Mouse (Mus musculus): ENCODE data around the gene Sycn.
"Not testable (repeated sequence)": the region's sequence is repeated elsewhere in the genome, so short reads cannot be mapped to it uniquely, and the experiment has no call there.

Sycn gene

DNA sequence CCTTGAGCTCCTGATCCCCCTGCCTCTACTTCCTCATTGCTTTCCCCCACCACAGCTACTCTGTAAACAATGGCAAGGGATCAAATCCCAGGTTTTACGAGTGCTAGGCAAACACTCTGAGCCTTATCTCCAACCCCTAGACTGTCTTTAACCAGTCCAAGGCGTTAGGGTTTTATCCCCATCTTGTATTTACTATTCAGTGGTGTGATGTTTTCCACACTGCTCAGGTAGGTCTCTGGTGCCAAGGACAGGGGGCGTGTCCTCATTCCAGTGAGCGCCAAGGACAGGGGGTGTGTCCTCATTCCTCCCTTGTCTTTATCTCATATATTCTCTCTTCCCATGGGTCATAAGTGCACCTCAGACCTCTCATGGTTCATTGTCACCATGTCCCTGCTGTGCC, at the start of gene Sycn:
Gene Sycn (plus strand): TSS at position 360 of the 400 bp plus-strand sequence.
- in situ Hi-C loops (cut with MboI, MseI): no loop called here

DNA sequence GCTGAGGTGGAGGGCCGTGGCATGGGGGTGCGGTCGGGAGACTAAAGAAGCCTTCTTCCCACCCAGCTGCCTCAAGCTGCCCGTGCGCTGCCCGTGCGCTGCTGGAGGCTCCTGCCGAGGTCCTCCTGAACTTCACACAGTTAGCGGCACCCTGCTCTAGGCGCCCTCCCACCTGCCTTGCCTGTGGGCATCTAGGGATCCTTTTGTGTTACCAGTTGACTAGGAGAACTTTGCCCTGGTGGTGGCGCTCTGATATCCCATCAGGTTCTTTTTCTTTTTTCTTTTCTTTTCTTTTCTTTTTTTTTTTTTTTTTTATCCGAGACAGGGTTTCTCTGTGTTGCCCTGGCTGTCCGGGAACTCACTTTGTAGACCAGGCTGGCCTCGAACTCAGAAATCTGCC, 49.8 kb upstream of the Sycn start:
- in situ Hi-C loops (cut with MboI, MseI): no loop called here

DNA sequence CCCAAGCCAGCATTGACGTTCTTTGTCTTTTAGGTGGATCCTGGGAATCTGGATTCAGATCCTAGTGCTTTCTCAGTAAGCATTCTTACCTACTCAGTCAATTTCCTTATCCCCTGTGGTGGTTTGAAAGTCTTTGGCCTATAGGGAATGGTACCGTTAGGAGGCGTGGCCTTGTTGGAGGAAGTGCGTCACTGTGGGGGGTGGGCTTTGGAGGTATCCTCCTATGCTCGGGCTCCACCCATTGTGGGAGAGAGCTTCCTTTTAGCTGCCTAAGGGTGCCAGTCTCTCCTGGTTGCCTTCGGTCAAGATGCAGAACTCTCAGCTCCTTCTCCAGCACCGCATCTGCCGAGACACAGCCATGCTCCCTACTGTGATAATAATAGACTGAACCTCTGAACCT, 48.4 kb upstream of the Sycn start:
- in situ Hi-C loops (cut with MboI, MseI): no loop called here

DNA sequence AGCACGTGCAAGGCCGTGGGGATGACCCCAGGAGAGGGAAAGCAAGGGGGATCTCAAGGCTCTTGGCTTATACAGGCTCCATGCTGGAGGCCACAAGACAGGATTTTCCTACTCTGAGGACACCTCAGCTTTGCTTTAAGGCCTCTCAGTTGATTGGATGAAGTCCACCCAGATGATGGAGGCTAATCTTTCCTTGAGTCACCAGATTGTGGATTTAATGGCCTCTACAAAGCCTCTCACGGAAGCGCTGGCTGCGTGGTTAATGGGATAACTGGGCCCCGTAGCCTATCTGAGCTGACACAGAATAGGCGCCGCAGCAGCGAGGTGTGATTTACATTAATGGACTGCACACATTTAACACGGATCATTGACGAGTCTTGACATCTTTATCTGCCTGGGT, 45.3 kb upstream of the Sycn start:
- in situ Hi-C loops (cut with MboI, MseI): no loop called here

DNA sequence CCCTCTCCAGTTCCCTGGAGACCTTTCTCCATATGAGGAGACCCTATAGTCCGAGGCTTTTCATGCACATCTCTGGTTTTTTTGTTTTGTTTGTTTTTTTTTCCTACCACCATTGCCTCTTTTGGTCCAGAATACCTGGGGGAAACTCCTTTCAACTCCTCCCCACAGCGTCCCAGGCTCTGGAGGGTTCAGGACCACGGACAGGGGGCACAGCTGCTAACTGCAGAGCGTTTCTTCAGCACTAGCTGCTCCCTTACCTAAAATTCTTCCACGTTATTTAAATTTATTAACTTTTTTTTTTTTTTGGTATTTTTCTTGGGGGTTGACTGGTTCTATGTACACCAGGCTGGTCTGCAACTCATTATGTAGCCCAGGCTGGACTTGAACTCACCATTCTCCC, 35.1 kb upstream of the Sycn start:
- in situ Hi-C loops (cut with MboI, MseI): no loop called here

DNA sequence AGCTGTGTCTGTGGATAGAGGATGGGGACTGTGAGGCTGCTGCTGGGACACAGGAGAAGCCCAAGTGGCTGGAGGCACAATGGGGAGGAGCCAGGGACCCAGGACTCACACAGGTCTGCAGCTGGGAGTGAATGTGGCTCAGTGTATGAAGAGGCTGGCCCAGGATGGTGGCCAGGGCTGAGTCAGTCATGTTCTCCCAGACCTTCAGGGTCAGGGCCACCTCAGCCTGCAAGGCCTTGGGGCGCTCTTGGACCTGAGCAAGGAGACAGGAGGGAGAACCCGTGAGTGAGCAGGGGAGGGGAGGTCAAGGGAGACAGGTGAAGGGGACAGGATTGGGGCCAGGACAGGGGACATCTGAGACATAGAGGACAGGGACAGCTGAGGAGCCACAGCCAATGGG, 31.6 kb upstream of the Sycn start:
- in situ Hi-C loops (cut with MboI, MseI): not testable (repeated sequence)

DNA sequence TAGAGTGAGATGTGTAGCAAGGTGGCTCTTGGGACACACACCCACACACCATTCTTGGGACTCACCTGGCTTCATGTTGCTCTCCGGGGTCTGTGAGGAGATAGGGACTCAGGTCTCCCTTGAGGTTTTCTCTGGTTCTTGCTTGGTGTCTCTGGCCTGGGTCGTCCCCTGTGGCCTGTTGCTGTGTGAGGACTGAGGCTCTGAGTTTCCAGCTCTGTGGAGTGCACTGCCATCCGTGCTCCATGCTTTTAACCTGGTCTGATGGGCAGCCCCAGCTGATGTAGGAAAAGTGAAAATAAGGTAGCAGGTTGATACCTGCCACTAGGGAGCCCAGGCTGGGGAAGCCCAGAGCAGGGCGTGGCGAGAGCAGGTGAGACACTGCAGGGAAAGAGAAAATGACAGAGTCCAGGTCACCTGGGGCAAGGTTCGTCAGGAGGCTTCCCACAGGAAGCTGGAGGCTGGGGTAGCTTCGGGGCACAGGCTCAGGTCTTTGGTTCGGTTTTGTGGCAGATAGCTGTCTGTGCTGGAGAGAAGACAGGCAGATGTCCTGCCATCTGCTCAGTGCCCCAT, 30.2 kb upstream of the Sycn start, which contains the start of gene Ifnl2:
Gene Ifnl2 (minus strand): TSS at position 51 of the 570 bp plus-strand sequence.
- in situ Hi-C loops (cut with MboI, MseI): not testable (repeated sequence)

DNA sequence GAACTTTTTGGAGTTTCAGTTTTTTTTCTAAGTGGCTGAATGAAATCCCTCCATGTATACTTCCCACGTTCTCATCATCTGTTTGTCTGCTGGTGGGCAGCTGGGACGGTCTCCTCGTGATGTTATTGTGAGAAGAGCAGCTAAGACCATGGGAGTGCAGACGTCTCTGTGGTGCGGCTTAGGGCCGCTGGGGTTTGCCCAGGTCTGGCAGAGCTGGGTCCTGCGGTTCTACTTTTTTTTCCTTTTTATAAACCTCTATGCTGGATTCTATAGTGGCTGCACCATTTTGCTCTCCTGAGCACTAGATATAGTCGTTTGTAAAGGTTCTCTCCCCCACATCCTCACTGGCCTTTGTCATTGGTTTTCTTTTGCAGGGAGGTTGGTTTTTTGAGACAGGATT, 29.2 kb upstream of the Sycn start:
- in situ Hi-C loops (cut with MboI, MseI): no loop called here

DNA sequence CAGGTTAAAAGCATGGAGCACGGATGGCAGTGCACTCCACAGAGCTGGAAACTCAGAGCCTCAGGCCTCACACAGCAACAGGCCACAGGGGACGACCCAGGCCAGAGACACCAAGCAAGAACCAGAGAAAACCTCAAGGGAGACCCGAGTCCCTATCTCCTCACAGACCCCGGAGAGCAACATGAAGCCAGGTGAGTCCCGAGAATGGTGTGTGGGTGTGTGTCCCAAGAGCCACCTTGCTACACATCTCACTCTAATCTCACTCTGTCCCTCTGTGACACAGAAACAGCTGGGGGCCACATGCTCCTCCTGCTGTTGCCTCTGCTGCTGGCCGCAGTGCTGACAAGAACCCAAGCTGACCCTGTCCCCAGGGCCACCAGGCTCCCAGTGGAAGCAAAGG, 18.1 kb upstream of the Sycn start, which contains the start of gene Ifnl3:
Gene Ifnl3 (plus strand): TSS at position 301 of the 400 bp plus-strand sequence.
- in situ Hi-C loops (cut with MboI, MseI): not testable (repeated sequence)

DNA sequence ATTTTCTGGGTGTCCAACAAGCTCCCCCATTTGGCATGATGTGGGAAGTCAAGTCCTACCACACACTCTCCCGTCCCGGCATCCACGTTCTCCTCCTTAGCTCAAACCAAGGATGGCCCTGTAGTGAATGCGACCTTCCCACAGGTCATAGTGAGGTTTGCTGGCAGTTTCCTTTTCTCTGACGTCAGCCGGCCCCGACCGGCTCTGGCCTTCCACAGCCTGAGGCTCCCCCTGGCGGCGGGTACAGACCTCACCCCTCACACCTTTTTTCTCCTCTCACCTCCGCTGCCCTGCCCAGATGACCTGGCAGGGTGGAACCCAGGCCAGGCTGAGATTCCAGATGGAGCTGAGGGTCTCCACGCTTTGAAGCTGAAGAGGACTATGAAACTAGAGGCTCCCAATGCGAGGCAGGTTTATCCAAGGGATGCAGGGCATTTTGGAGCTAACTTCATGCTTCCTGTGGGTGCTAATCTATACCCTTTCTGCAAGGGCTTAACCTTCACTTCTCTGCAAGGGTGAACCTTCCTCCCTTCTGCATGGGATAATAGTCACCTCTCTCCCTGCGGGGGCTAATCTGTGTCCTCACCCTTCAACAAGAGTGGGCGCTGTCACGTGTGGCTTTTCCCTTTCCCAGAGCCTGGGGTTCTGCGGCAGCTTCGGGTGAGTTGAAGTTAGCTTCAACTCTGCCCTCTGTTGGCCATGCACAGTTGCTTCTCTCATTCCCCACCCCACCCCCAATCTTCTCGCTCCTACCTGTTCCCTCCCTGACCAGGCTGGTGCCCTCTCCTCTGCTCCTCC, 12.6 kb upstream of the Sycn start:
- in situ Hi-C loops (cut with MboI, MseI): loop anchor here (5.0 kb wide), 3 partner anchors 51 to 81 kb away; partner anchors contain the start of genes Pak4 (in 1 of the 2) and Samd4b (in 1 of the 2)

DNA sequence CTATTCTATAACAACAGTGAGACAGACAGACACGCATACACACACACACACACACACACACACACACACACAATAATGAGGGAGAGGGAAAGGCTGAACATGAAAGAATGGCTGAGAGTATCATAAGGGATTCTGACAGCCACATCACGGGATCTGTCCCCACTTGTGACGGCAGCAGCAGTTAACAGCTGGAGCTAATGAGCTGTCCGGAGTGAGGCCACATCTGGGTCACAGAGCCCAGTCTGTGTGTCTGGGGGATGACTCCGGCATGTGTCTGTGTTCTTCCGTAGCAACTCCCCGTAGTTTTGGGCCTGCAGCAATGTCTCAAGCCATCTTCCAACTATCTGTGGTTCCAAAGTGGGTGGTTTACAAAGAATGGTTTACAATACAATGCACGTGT, 8.7 kb upstream of the Sycn start:
- in situ Hi-C loops (cut with MboI, MseI): loop anchor here in 1 of 2 experiments (5.0 kb wide), 1 partner anchor 85 kb away; no protein-coding TSS in a partner anchor

DNA sequence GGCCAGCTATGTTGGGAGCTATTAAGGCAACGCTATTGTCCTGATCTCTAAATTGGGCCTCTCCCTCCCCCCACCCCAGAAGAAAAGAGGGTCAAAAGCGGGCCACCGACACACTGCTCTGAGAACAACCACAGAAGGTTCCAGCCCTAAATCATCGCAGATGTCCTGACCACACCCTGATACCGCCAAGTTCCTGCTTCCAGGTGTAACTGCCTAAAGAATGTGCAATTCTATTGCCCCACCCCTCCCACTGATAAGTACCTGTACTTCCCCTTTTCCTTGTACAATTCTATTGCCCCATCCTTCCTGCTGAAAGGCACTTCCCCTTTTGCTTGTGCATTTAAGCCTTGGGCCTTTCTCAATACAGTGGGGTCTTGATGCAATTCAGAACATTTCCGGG, 1.8 kb upstream of the Sycn start:
- in situ Hi-C loops (cut with MboI, MseI): not testable (repeated sequence)

DNA sequence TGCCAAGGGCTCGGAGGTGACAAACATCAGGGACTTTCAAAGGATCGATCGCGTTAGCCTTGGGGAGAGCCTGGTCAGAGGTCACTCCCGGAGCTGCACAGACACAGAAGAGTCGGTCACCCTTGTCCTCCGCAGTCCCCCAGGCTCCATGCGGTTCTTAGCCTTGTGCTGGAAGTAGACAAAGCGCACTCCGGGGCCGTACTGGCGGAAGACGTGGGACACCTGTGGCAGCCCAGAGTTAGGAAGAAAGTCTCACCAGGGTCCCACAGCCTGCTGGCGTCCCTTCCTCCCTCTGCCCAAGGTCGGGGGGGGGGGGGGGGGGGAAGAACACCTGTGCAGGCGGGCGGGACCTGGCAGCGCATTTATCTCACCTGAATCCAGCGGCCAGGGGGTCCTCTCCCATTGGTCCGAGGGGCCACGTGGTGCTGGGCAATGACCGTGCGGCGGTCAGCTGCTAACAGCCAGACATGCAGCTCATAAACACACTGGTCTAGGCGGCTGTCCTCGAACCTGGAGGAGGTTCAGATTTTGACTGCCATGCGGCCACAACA, 3.4 kb downstream of the Sycn start:
- in situ Hi-C loops (cut with MboI, MseI): no loop called here

DNA sequence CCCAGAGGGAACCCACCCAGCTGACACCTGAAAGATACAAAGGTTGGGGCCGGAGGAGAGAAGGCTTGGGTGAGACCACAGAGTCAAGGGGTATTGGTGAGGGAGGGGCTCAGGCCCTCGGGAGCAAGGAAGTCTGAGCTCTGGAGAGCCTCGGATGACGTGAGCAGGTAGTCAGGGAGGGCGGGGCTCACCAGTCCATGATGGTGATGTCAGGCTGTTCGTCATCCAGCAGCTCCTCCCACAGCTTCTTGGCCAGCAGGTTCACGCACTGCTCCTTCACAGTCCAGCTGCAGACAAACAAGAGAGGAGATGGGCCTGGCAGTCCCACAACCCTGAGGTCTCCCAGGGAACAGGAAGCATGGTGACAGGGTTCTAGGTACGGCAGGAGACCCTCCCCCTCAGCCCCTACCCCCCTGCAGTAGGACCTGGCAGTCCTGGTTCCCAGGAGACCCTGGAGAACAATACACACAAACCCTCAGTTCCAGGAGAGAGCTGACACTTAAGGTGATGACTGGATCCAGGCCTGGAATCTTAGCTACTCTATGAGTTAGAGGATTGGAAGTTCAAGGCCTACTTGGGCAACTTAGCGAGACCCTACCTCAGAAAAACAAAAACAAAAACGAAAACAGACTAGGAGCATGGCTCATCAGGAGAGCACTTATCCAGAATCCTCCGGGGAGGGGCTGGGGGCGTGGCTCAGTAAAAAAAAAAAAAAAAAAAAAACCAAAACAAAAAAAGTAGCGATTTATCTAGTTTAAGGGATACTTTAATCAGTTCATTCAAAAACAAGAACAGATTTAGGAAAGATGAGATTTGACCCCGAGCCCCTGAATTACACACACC, 4.6 kb downstream of the Sycn start:
- in situ Hi-C loops (cut with MboI, MseI): no loop called here

DNA sequence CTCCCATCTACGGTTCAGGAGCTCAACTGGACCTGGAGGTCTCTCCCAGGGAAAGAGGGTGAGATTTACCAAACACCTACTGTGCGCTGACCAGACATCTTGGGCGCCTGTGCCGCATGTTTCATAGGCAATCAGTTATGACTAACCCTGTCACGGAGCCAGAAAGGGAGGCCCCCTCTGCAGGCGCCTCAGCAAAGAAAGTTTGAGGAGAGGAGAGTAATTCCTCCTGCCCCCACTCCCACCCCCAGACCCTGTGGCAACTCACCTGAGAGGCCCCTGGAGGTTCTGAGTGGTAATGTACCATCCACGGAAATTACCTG, 5.2 kb downstream of the Sycn start:
- in situ Hi-C loops (cut with MboI, MseI): no loop called here

DNA sequence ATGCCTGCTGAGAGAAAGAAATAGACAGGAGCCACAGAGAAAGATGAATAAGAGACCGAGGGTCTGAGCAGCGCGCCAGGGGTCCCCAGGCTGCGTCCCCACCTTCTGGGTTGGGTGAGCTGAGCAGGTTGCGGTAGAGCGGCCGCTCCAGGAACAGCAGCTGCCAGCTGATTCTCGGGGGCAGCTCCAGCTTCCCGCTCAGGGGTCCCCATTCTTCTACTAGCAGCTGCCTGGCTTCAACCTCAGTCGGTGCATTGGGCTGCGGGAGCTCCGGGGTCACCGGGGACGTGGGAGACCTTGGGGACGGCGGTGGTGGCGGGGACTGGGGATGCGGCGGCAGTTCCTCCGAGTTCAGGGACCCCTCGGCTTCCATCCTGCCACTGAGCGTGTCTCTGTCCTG, 6.0 kb downstream of the Sycn start:
- in situ Hi-C loops (cut with MboI, MseI): no loop called here

DNA sequence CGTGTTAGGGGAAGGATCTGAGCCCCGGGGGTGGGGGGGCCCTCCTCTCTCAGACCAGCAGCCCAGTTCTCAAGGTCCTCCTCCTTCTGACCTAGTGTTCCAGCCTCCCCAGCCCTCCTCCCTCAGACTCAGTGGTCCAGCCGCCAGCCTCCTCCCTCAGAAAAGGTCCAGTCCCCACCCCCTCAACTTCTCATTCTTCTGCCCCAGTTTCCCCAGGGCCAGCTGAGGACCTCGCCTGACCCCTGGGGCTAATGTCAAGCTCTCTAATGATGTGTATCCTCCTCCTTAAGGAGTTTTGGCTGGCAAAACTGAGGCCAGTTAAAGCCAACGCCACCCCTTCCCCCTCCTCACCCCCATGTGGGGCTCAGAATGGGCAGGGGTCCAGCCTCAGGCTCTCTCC, 6.5 kb downstream of the Sycn start, which contains the start of gene Nccrp1:
Gene Nccrp1 (minus strand): TSS at position 101 of the 400 bp plus-strand sequence.
- in situ Hi-C loops (cut with MboI, MseI): no loop called here

DNA sequence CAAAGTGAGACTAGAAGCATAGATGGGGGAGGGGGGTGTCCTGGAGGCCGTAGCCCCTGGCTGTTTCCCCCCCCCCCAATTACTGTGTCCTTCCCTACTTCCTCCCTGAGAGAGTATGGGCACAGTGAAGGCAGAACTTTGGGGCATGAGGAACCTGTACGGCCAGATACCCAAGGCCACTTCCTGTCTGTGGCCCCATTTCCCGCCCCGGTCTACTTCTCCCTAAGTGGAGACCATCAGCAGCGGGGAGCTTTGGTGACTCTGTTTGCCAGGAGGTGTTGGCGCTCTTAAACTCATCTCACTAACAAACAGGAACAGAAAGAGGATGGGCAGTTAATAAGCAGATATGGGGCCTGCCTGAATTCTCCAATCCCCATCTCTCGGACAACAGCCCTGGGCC, 6.9 kb downstream of the Sycn start:
- in situ Hi-C loops (cut with MboI, MseI): no loop called here

DNA sequence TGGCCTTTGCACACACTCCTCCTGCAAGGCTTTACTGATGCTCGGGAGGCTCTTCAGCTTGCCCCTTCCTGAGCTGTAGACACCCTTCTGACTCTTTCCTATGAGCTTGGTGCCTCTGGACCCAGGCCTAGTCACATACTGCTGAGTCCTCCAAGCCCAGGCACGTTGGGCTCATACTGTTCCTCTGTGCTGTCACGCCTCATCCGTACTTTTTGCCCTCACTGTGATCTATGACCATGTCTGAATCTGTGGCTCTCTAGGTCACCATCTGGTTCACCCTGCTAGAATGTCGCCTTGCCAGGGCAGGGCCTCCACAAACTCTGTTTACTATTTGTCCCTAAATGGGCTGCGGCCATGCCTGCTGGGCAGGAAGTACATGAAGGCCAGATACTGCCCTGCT, 12.4 kb downstream of the Sycn start:
- in situ Hi-C loops (cut with MboI, MseI): no loop called here

DNA sequence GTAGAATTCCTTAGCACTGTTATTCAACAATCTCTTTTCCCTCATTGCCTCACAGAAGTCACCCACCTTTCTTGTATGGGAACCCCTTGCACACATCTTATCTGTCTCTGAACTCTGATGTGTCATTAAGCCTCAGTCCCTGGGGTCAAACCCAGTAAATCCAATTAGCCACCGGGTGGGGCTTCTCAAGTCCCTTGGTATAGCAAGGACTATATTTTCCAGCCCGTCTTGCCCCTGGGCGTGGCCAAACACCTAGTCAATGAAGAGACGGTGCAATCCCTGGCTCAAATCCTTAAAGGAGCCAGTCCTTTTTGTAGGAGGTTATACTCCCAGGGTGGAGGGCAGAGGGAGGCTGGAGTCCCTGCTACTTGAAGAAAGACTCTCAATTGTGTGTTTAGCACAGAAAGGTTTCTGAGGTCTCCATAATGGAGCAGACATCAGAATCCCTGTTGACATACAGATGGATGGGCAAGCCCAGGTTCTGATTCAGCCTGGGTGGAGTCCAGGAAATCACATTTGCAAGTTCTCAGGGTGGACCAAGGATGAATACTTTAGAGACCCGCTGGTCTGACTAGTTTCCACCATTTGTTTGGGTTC, 15.4 kb downstream of the Sycn start:
- in situ Hi-C loops (cut with MboI, MseI): no loop called here

DNA sequence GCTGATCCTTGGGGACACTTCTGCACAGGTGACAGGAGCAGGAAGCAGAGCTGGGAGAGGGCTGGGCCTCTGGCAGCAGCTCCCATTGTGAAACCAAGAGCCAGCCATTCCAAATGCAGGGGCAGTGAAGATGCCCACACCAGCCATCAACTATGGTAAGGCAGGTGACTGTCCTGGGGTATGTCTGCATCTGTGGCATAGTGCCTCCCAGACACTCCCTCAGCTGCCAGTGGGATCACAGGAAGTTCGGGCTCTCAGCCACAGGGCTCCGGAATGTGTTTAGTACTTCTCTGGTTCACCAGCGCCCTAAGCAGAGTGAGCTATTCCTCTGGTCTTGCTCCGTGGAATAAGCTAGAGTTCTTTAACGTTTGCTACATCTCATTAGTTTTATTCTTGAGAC, 16.4 kb downstream of the Sycn start:
- in situ Hi-C loops (cut with MboI, MseI): no loop called here

DNA sequence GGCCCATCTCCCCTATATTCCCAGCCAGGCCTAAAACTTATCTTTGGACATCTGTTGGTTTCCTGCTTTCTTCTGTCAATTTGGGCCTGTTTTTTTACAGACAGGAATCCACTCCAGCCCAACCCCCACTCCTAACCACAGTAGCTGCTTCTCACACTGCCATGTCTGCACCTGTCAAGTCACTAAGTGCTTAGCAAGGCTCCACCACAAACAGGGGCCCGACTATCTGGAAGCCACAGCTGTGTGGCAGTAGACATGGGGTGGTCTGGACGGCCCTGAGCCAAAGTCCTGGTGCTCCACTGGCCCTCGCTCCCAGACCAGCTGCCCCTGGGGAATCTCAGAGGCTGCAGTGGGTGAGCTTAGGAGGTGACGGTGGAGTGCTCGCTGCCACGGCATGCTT, 17.0 kb downstream of the Sycn start:
- in situ Hi-C loops (cut with MboI, MseI): no loop called here
